14 mouse cellular contexts compared by ENCODE assay signal in genomic region chr19:27768444-27768843, GRCm38 (mm10).
DNase-seq lines count a peak whose midpoint lies in the region; ATAC-seq lines count a peak whose summit lies in the region.
"Had no signal": no experiment of that assay in that cellular context is flagged by ENCODE, and none has a peak within 500 bp of the region (broad histone marks: within the 10 kb centered on the region; RNA-seq: fewer than 3 reads in every experiment).

No protein-coding gene starts in this region.

- WGBS in midbrain, embryonic 13.5 days: 81% methylated on average over 17 of the region's 17 CpGs

- no peak for DNase-seq in frontal cortex, postnatal 36 days (ENCODE audit: low spot score in 2 of 2)
- peak; percentile 29 for DNase-seq in right cerebral cortex, adult 18-20 months
- DNase-seq in right cerebral cortex, adult 2 months (ENCODE audit: low spot score in 2 of 2): no peak
- DNase-seq in ovary, postnatal 10 days (ENCODE audit: low spot score): no peak
- DNase-seq in urinary bladder, postnatal 14 days (ENCODE audit: low spot score): no peak
- DNase-seq in gastrocnemius, postnatal 36 days: no peak
- DNase-seq: embryo, embryonic 11 days; right cerebral cortex, postnatal 4 days; thymus, postnatal 14 days had no signal

- no peaks in the 10 kb centered on the region for H3K27me3 ChIP-seq in midbrain, embryonic 13.5 days
- H3K27me3 ChIP-seq: heart, embryonic 13.5 days; limb, embryonic 13.5 days; lung, embryonic 15.5 days had no signal

- intact Hi-C loops in gastrocnemius, postnatal 36 days (cut with DNase I): no loop called here

- no peak overlapping the region for H3K4me2 ChIP-seq in midbrain, embryonic 13.5 days (replicated peaks)
- H3K4me2 ChIP-seq: heart, embryonic 13.5 days; limb, embryonic 13.5 days; lung, embryonic 15.5 days had no signal

- H3K4me1 ChIP-seq in midbrain, embryonic 13.5 days (replicated peaks): no peaks in the 10 kb centered on the region; the same call in 1 of the 2 replicates
- H3K4me1 ChIP-seq: heart, embryonic 13.5 days; limb, embryonic 13.5 days; lung, embryonic 15.5 days had no signal

- H3K9me3 ChIP-seq in midbrain, embryonic 13.5 days: no peaks in the 10 kb centered on the region
- H3K9me3 ChIP-seq: heart, embryonic 13.5 days; limb, embryonic 13.5 days; lung, embryonic 15.5 days had no signal

- H3K36me3 ChIP-seq in midbrain, embryonic 13.5 days: peaks cover 40% of the 10 kb centered on the region
- H3K36me3 ChIP-seq: lung, embryonic 15.5 days had no signal

- H3K9ac ChIP-seq in midbrain, embryonic 13.5 days (replicated peaks): no peak overlapping the region
- H3K9ac ChIP-seq: heart, embryonic 13.5 days; limb, embryonic 13.5 days; lung, embryonic 15.5 days had no signal

- ATAC-seq in frontal cortex, adult (ENCODE audit: low TSS enrichment): peak; percentile 93
- ATAC-seq in midbrain, embryonic 13.5 days: peak; percentile 63; the same call in 1 of the 2 replicates

- H3K4me3 ChIP-seq in midbrain, embryonic 13.5 days (replicated peaks): no peak overlapping the region
- H3K4me3 ChIP-seq: heart, embryonic 13.5 days; limb, embryonic 13.5 days; lung, embryonic 15.5 days had no signal

- peak overlapping the region; percentile 47; the same call in 1 of the 2 replicates for H3K27ac ChIP-seq in midbrain, embryonic 13.5 days
- H3K27ac ChIP-seq: heart, embryonic 13.5 days; limb, embryonic 13.5 days; lung, embryonic 15.5 days had no signal
